Mouse (Mus musculus): ENCODE results near the gene Vps37c.

DNA sequence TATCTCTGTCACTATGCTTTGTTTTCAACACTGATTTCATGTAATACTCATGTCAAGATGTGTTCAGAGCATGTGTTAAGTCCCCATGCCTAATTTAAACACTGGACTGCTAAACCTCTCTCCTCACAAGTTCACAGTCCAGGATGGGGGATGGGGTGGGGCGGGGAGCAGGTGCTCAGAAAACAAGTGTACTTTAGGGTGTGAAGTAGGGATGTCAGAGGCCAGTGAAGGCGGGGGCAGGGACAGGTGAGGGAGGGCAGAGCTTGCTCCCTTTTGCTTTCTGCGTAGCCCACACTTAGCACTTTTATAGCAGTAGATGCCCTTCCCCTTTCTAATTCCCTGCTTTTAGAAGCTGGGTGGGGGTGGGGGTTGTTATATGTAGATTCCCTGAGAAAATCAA, 23.4 kb upstream of the Vps37c start:
- TF ChIP-seq GATA1 (IDR thresholded peaks at IDR 0.05; ENCODE audit: borderline replicate concordance, low read length) (no peak), FLI1 (IDR thresholded peaks at IDR 0.05; ENCODE audit: low read length) (no peak)

Measured in megakaryocyte, embryonic 14.5 days (primary cell).